Mouse (Mus musculus) heart, postnatal 0 days (tissue): ENCODE results near the gene St3gal3. TPM values are rescaled to one million over a fixed set of nuclear protein-coding genes. Genes with fewer than 3 reads are reported as not detected.

Experiments used
- ATAC-seq: fragments of 200-750 bp; cut with Nextera tagmentation; 2 replicates; pipeline ENCODE4 v1.8.0; 2017; ENCODE audit warnings: low read depth, moderate number of reproducible peaks, moderate library complexity; ENCODE audit not compliant: insufficient read depth
- DNase-seq: peaks from one replicate; pipeline ENCODE4 v3.0.0-alpha.2; 2016; ENCODE audit warnings: low spot score
- H3K27ac ChIP-seq: fragments of 300-500 bp; sonication (generic); 2 replicates; pipeline ENCODE4 v1.5.1; 2014; ENCODE audit warnings: low read depth, mild to moderate bottlenecking
- H3K27me3 ChIP-seq: fragments of 300-500 bp; sonication (generic); 2 replicates; pipeline ENCODE4 v1.6.1; 2014; ENCODE audit warnings: low read length, mixed read lengths; ENCODE audit not compliant: control insufficient read depth, insufficient read depth
- H3K36me3 ChIP-seq: fragments of 300-500 bp; sonication (generic); replicated peaks from 2 replicates; pipeline ENCODE4 v1.6.1; 2014; ENCODE audit warnings: low read length, mixed read lengths; ENCODE audit not compliant: control insufficient read depth, insufficient read depth
- H3K4me1 ChIP-seq: fragments of 300-500 bp; sonication (generic); 2 replicates; pipeline ENCODE4 v1.6.1; 2014; ENCODE audit warnings: antibody characterized with exemption; ENCODE audit not compliant: control insufficient read depth, insufficient read depth
- H3K4me2 ChIP-seq: fragments of 300-500 bp; sonication (generic); 2 replicates; pipeline ENCODE4 v1.6.1; 2014; ENCODE audit warnings: low read depth, mild to moderate bottlenecking, low read length, moderate library complexity
- H3K4me3 ChIP-seq: fragments of 300-500 bp; sonication (generic); 2 replicates; pipeline ENCODE4 v1.5.1; 2014; ENCODE audit warnings: low read depth, low read length
- H3K9ac ChIP-seq: fragments of 300-500 bp; sonication (generic); replicated peaks from 2 replicates; pipeline ENCODE4 v1.6.1; 2014; ENCODE audit warnings: low read depth, low read length, mixed read lengths
- H3K9me3 ChIP-seq: fragments of 300-500 bp; sonication (generic); replicated peaks from 2 replicates; pipeline ENCODE4 v1.6.1; 2016; ENCODE audit warnings: low read length; ENCODE audit not compliant: control insufficient read depth
- CTCF ChIP-seq: IDR thresholded peaks from 2 replicates; pipeline ENCODE4 v1.5.1; 2016; ENCODE audit warnings: antibody characterized with exemption, control low read depth, low read depth
- EP300 ChIP-seq: IDR thresholded peaks from 2 replicates; pipeline ENCODE4 v1.6.1; 2016; ENCODE audit warnings: antibody characterized with exemption, low read depth
- WGBS: fragments of 180-500 bp; shearing (Covaris S2); extraction: QIAGEN DNeasy Blood & Tissue Kit; methylation state at CpG from one replicate; pipeline ENCODE4 v1.1.7; 2014; 5-methylcytosine and 5-hydroxymethylcytosine counted together
- polyA plus RNA-seq: library from polyadenylated mRNA; unstranded; fragments of >200 nt; fragmentation: Nextera tagmentation; extraction: Ambion mirVana; gene quantifications from 2 replicates; pipeline ENCODE4 v1.2.1, GENCODE M21; 2015
- total RNA-seq: library from RNA; depleted of rRNA; stranded (reverse); fragments of >200 nt; gene quantifications from 2 replicates; pipeline ENCODE4 v1.2.3, GENCODE M21; 2014; ENCODE audit warnings: low replicate concordance; rRNA removed

The St3gal3 gene
- total RNA-seq (37.0 and 44.5 TPM in 2 replicates), polyA plus RNA-seq (6.7 and 8.2 TPM in 2 replicates)

DNA sequence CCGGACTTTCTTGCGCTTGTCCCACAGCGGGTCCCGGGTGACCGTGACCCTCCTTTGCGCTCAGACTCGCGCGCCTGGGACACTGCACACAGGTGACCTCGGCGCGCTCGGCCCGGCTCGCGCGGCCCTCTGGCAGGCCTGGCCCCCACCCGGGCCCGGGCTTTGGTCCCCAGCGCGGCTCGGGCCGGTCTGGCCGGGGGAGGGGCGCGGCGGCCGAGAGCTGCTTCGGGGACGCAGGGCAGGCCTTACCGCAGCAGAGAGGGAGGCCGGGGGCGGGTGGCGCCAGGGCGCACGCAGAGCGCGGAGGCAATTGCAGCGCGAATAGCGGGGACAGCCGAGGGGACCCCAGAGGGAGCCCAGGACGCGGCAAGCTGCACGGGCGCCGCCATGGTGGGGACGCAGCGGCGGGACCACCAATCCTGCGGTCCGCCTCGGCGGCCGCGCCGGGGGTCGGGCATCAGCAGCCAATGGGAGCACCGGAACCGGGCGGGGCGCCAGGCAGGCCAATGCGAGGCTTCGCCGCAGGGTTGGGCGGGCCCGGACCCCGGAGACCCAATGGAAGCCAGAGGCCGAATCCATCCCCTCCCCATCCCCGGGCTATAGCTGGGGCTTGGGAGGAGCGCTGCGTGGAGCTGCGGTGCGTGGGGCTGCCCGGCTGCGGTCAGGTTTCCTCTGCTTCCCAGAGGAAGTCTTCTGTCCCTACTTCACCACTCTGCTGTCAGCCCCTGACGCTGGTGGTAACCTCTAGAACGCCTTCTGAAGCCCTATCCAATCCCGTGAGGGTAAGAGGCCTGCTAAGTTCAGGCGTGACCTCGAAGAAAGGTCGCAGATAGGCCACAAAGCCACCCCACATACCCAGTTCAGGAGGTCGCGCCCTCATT, at the start of gene St3gal3:
TSS of gene St3gal3 (minus strand) at position 430 of the 881 bp plus-strand sequence.
- H3K4me1 ChIP-seq, result peaks cover 17% of the 10 kb centered on the region
- no peaks in the 10 kb centered on the region for H3K9me3 ChIP-seq
- TF ChIP-seq CTCF (no peak), EP300 (no peak)
- peak; percentile 97 for ATAC-seq
- H3K4me2 ChIP-seq, result peak within 1 kb of the TSS; percentile 98
- no peaks in the 10 kb centered on the region for H3K27me3 ChIP-seq
- H3K27ac ChIP-seq, result peak within 1 kb of the TSS; percentile 64
- peak within 1 kb of the TSS; percentile 83 for H3K9ac ChIP-seq
- peaks cover 26% of the 10 kb centered on the region for H3K36me3 ChIP-seq
- H3K4me3 ChIP-seq, result peak within 1 kb of the TSS; percentile 92
- peak; percentile 95 for DNase-seq
- WGBS, result under 1% methylated on average over 73 of the region's 84 CpGs

DNA sequence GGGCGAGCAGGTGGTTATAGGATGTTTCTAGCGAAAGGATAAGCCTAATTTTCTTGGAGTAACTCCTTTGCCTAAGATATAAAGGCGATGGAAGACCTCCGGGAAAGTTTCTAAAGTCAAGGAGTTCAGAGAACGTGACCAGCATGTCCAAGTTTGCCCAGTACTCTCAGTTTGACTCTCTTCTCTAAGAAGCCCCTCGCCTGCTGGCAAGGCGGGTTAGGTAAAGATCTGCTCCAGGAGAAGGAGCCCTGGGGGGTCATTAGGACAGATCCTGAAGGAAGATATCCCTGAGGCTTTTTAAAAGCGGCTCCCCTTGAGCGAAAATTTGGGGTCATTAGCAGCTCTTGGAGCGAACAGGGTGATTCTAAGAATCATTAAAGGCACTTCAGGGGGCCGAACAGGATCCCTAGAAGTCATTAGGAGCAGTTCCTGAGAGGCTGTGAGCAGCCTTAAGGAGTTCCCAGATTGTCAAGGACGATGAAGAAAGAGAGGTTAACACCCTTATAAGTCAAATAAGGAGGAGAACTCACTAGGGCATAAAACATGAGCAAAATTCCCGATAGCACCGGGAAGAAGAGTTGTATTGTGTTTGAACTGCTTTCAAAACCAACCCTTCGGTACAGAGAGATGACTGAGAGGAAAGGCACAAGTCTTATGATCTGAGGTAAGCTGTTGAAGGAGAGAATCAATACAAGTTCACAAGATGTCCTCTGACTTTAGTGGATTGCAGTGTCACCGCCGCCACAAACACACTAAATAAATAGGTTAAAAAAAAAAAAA, 45.8 kb upstream of the St3gal3 start:
- Histone ChIP-seq H3K9ac (peak overlapping the region; percentile 64), H3K4me1 (peaks cover 4% of the 10 kb centered on the region), H3K9me3 (no peaks in the 10 kb centered on the region), H3K36me3 (peaks cover 19% of the 10 kb centered on the region), H3K27me3 (no peaks in the 10 kb centered on the region), H3K4me2 (peak overlapping the region; percentile 76), H3K27ac (peak overlapping the region; percentile 88), H3K4me3 (peak overlapping the region; percentile 74)
- TF ChIP-seq EP300, result no peak
- TF ChIP-seq CTCF, result no peak
- ATAC-seq, result no peak
- DNase-seq, result no peak
- 12% methylated on average over 17 of the region's 17 CpGs for WGBS

DNA sequence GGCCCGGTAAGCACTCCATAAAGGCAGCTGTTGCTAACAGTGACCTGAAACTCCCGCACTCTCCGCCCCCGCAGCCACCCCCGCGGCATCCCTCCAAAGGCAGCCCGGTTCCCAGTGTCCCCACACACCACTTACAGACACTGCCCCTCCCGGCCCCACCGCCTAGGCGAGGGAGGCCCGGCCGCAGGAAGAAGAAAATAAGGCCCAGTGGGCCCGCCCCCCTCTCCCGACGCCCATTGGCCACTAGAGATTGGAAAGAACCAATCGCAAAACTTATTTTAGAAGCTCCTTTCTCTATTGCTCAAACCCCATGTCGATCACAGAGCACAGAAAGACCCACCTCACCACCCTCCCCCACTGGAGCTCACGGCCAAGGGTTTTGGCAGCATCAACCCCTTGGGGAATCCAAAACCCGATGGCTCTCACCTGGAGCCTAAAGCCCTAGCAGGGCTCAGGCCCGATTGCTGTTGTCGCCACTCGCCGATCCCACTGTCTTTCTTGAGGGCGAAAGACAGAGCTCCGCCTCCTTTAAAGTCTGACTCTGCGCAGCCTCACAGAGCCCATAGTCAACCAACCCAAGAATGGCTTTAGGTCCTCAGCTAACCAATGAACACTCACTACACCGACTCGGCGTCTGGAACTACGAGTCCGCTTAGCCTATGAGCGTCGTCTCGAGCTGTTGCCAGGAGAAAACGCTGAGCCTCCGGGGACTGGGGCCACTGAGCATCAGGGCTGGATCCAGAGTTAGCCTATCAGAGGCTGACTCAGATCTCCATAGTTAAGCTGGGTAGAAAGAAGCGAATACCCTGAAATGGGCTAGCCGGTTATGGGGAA, 45.0 kb upstream of the St3gal3 start, which contains the start of gene Kdm4a:
TSS of gene Kdm4a (minus strand) at position 577 of the 834 bp plus-strand sequence.
- Histone ChIP-seq H3K27ac (peak within 1 kb of the TSS; percentile 95), H3K9me3 (no peaks in the 10 kb centered on the region), H3K4me1 (peaks cover 4% of the 10 kb centered on the region), H3K36me3 (peaks cover 28% of the 10 kb centered on the region), H3K27me3 (no peaks in the 10 kb centered on the region), H3K9ac (peak within 1 kb of the TSS; percentile 77), H3K4me3 (peak within 1 kb of the TSS; percentile 74), H3K4me2 (peak within 1 kb of the TSS; percentile 79)
- TF ChIP-seq EP300, result no peak
- no peak for TF ChIP-seq CTCF
- under 1% methylated on average over 38 of the region's 38 CpGs for WGBS
- DNase-seq, result peak; percentile 99
- peak; percentile 99 for ATAC-seq

DNA sequence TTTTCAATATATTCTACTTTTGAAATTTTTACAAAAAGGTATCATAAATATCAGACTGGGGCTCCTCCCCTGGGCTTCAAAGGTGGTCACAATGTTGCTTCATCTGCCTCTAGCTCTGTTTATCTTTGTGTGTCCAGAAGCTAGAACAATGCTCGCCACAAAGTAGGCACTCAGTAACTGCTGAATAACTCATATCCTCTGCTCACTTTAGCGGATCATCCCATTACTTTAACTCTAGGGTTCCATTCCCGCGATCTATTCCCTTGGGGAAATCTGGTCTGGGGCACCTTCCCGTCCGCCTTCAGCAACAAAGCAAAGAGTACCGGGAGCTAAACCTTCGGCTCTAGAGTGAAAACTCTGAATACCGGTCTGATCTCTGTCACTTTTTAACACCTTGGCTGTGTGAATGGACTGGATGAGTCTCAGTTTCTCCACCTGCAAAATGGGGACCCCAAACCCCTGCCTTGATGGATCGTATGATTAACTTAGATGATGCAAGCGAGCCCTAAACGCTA, 44.3 kb upstream of the St3gal3 start:
- Histone ChIP-seq H3K27ac (peak overlapping the region; percentile 95), H3K36me3 (peaks cover 34% of the 10 kb centered on the region), H3K27me3 (no peaks in the 10 kb centered on the region), H3K4me1 (peaks cover 4% of the 10 kb centered on the region), H3K9ac (peak overlapping the region; percentile 77), H3K4me2 (peak overlapping the region; percentile 79), H3K9me3 (no peaks in the 10 kb centered on the region), H3K4me3 (peak overlapping the region; percentile 74)
- DNase-seq (peak; percentile 29), ATAC-seq (no peak)
- no peak for TF ChIP-seq CTCF
- TF ChIP-seq EP300, result no peak
- under 1% methylated on average over 12 of the region's 12 CpGs for WGBS

DNA sequence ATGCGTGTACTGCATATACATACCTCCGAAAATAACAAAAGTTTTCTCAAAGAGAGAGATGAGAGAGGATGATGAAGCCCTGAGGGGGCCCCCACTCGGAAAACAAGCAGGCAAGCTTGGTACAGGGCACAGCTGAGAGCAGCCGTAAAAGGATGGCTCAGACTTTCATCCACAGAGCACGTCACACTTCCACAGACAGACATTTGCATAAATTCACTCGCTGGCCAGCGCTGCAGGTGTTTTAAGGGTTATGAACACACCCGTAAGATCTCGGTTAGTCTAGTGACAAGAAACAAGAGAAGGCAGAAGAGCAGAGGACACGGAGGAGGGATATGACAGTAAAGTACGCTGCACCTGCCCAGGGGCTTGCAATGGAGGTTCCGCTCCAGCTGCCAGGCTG, 37.7 kb upstream of the St3gal3 start:
- DNase-seq (no peak), ATAC-seq (no peak)
- 93% methylated on average over 12 of the region's 12 CpGs for WGBS
- H3K36me3 ChIP-seq, result peaks cover 99% of the 10 kb centered on the region
- no peak overlapping the region for H3K27ac ChIP-seq
- no peak for TF ChIP-seq CTCF
- TF ChIP-seq EP300, result no peak
- no peaks in the 10 kb centered on the region for H3K4me1 ChIP-seq
- H3K9me3 ChIP-seq, result no peaks in the 10 kb centered on the region
- H3K27me3 ChIP-seq, result no peaks in the 10 kb centered on the region
- no peak overlapping the region for H3K4me2 ChIP-seq
- no peak overlapping the region for H3K4me3 ChIP-seq
- H3K9ac ChIP-seq, result no peak overlapping the region
